Mouse (Mus musculus) kidney, adult 2 months (tissue): ENCODE measurements around the gene Hsd11b1.

Experiments
- CTCF ChIP-seq: fragments of 200-500 bp; conservative IDR thresholded peaks from 2 replicates; pipeline ENCODE4 v1.5.1; 2011; ENCODE audit warnings: low read depth, mild to moderate bottlenecking, control low read depth, low read length, moderate library complexity, mixed read lengths; ENCODE audit not compliant: insufficient read depth, insufficient read length
- POLR2A ChIP-seq: fragments of 200-500 bp; IDR thresholded peaks from one replicate; pipeline ENCODE4 v1.6.1; 2011; ENCODE audit warnings: low read depth, low read length, control low read depth

DNA sequence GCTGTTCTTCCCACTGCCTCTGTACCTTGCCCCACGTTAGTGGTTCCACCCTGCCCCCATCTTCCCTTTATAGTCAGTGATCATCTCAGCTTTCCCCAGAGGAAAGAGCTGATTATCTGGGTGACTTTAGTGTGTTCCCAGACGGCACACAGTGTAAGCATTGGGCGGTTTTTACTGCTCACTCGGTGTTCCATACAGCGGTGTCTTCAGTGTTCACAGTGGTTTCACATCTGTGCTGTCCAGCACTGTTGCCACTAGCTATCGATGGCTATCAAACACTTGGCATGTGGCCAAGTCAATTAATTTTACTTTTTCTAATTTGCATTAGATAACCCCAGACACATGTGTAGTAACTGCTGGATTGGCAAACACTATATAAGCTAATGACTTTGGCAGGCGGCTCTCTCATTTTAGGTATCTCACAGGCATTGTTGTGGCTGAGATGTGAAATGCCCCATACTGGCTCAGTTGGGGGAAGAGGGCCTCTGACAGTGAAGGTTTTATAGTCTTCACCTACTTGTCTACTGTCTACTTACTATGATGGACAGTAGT lies 20.4 kb upstream of the Hsd11b1 start:
- TF ChIP-seq CTCF, result no peak
- no peak for TF ChIP-seq POLR2A
